Mouse (Mus musculus) limb, embryonic 14.5 days (tissue): ENCODE data around the gene Tead3. TPM values are rescaled to one million over a fixed set of nuclear protein-coding genes. Genes with fewer than 3 reads are reported as not detected.
A peak's percentile ranks its signal among the peaks of the same experiment; 100 is the strongest.

Source experiments
- ATAC-seq: fragments of 200-750 bp; cut with Nextera tagmentation; 2 replicates; pipeline ENCODE4 v1.8.0; 2017; ENCODE audit warnings: low read depth, moderate number of reproducible peaks, moderate TSS enrichment; ENCODE audit not compliant: low FRiP score
- DNase-seq: peaks from one replicate; pipeline ENCODE4 v3.0.0-alpha.2; 2015; ENCODE audit warnings: low spot score
- H3K27ac ChIP-seq: fragments of 300-500 bp; sonication (generic); replicated peaks from 2 replicates; pipeline ENCODE4 v1.5.1; 2014; ENCODE audit warnings: low read depth, mild to moderate bottlenecking, low read length, moderate library complexity, mixed read lengths
- H3K27me3 ChIP-seq: fragments of 300-500 bp; sonication (generic); 2 replicates; pipeline ENCODE4 v1.6.1; 2014; ENCODE audit warnings: low read length, mixed read lengths; ENCODE audit not compliant: control insufficient read depth, insufficient read depth
- H3K36me3 ChIP-seq: fragments of 300-500 bp; sonication (generic); 2 replicates; pipeline ENCODE4 v1.6.1; 2014; ENCODE audit warnings: mild to moderate bottlenecking, low read length, moderate library complexity, mixed read lengths; ENCODE audit not compliant: control insufficient read depth, insufficient read depth
- H3K4me1 ChIP-seq: fragments of 300-500 bp; sonication (generic); 2 replicates; pipeline ENCODE4 v1.6.1; 2014; ENCODE audit warnings: antibody characterized with exemption, low read length, mixed read lengths; ENCODE audit not compliant: control insufficient read depth, insufficient read depth
- H3K4me2 ChIP-seq: fragments of 300-500 bp; sonication (generic); replicated peaks from 2 replicates; pipeline ENCODE4 v1.6.1; 2014; ENCODE audit warnings: low read depth, mild to moderate bottlenecking, low read length, moderate library complexity; ENCODE audit not compliant: severe bottlenecking
- H3K4me3 ChIP-seq: fragments of 300-500 bp; sonication (generic); replicated peaks from 2 replicates; pipeline ENCODE4 v1.5.1; 2014; ENCODE audit warnings: low read length
- H3K9ac ChIP-seq: fragments of 300-500 bp; sonication (generic); 2 replicates; pipeline ENCODE4 v1.6.1; 2014; ENCODE audit warnings: mild to moderate bottlenecking, low read depth, low read length, moderate library complexity; ENCODE audit not compliant: severe bottlenecking
- H3K9me3 ChIP-seq: fragments of 300-500 bp; sonication (generic); 2 replicates; pipeline ENCODE4 v1.6.1; 2016; ENCODE audit warnings: low read length; ENCODE audit not compliant: control insufficient read depth
- POLR2A ChIP-seq: fragments of 200-500 bp; IDR thresholded peaks from 2 replicates; pipeline ENCODE4 v1.8.0; 2012; ENCODE audit warnings: inconsistent platforms, mild to moderate bottlenecking, moderate library complexity, borderline replicate concordance; ENCODE audit not compliant: insufficient read depth, insufficient read length; ENCODE audit errors: extremely low read depth
- WGBS: fragments of 180-500 bp; shearing (Covaris S2); extraction: QIAGEN DNeasy Blood & Tissue Kit; methylation state at CpG from one replicate; pipeline ENCODE4 v1.1.7; 2014; 5-methylcytosine and 5-hydroxymethylcytosine counted together
- polyA plus RNA-seq, 2 experiments: library from polyadenylated mRNA; depleted of rRNA in 1 of 2; stranded (reverse) in 1 of 2; unstranded in 1 of 2; fragments of >200 nt; fragmentation: Nextera tagmentation in 1 of 2; extraction: Ambion mirVana in 1 of 2; gene quantifications; 2 replicates each; pipeline versions ENCODE4 v1.2.1 to v1.2.3; 2012 to 2014

The Tead3 gene
- polyA plus RNA-seq, 2 experiments: 17.4 to 85.6 TPM

GRCm38 (mm10) chr17:28329503-28330231 lies 20.9 kb downstream of the Tead3 start:
- H3K4me3 ChIP-seq: peak overlapping the region; percentile 85
- H3K9ac ChIP-seq: peak overlapping the region; percentile 97
- peak overlapping the region; percentile 90 for H3K4me2 ChIP-seq
- H3K27ac ChIP-seq: peak overlapping the region; percentile 97
- DNase-seq (no peak), ATAC-seq (no peak)
- 0% methylated on average over 4 of the region's 4 CpGs for WGBS
- H3K4me1 ChIP-seq: peaks cover 26% of the 10 kb centered on the region
- TF ChIP-seq POLR2A: no peak
- peaks cover 58% of the 10 kb centered on the region for H3K36me3 ChIP-seq
- no peaks in the 10 kb centered on the region for H3K27me3 ChIP-seq
- H3K9me3 ChIP-seq: no peaks in the 10 kb centered on the region

DNA sequence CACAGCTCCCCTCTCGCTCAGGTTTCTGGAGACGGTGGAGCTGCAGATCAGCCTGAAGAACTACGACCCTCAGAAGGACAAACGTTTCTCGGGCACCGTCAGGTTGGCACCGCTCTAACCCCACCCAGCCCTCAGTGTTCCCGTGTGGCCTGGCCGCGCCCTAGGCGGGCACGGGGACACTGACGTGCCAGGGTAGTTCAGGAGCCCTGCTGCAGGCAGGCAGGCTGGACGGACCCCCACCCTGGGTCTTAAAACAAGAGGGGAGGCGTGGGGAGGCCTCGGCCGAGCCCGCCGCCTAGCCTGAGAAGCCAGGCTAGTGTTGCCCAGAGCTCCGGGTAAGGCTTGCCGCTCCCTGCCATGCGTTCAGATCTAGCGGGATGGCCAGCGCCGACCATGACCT lies 21.7 kb downstream of the Tead3 start:
- no peak for TF ChIP-seq POLR2A
- peaks cover 52% of the 10 kb centered on the region for H3K36me3 ChIP-seq
- H3K9ac ChIP-seq: peak overlapping the region; percentile 97
- H3K4me3 ChIP-seq: peak overlapping the region; percentile 85
- peaks cover 26% of the 10 kb centered on the region for H3K4me1 ChIP-seq
- DNase-seq: no peak
- peak overlapping the region; percentile 90 for H3K4me2 ChIP-seq
- no peak for ATAC-seq
- no peaks in the 10 kb centered on the region; the same call in 1 of the 2 replicates for H3K9me3 ChIP-seq
- H3K27me3 ChIP-seq: no peaks in the 10 kb centered on the region
- peak overlapping the region; percentile 97 for H3K27ac ChIP-seq
- 2% methylated on average over 25 of the region's 25 CpGs for WGBS

GRCm38 (mm10) chr17:28328366-28328928 lies 22.2 kb downstream of the Tead3 start, which contains the start of gene Rpl10a:
Gene Rpl10a (plus strand): TSS chr17:28328471.
- Histone ChIP-seq H3K4me3 (peak within 1 kb of the TSS; percentile 85), H3K27ac (peak within 1 kb of the TSS; percentile 97), H3K9me3 (no peaks in the 10 kb centered on the region; the same call in 1 of the 2 replicates), H3K36me3 (peaks cover 51% of the 10 kb centered on the region), H3K27me3 (no peaks in the 10 kb centered on the region), H3K4me1 (peaks cover 22% of the 10 kb centered on the region), H3K9ac (peak within 1 kb of the TSS; percentile 97), H3K4me2 (peak within 1 kb of the TSS; percentile 90)
- DNase-seq (peak; percentile 97), ATAC-seq (peak; percentile 88)
- peak; percentile 97 for TF ChIP-seq POLR2A
- WGBS: under 1% methylated on average over 53 of the region's 67 CpGs

DNA sequence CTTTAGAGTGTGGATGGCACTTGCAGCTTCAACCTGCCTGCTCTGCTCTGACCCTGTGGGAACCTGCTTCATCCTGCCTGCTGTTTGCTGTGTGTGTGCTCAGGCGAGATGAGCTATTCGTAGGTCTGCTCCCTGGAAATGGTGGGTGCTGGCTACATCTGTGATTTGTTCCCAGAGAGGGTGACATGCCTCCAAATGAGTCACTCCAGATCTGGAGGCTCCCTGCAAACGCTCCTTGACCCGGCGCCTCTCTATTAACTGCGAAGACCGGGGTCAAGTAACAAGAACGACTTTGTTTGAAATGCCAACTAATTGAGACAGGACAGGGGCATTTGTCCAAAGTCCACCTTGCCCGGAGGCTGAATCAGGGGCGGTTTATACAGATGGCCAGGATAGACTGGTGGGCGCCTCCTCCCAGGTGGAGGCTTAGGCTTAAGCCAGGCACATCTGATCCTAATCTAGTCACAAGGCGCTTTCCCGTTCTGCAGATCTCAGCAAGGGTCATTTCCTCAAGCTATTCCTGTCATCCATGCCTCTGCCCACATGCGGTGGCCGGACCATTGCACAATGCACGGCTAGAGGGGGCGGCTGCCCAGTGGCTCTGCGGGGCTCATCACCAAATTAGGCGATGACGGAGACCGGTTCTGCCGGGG lies 22.8 kb downstream of the Tead3 start:
- DNase-seq (no peak), ATAC-seq (peak; percentile 34; the same call in 1 of the 2 replicates)
- 3% methylated on average over 22 of the region's 22 CpGs for WGBS
- peak overlapping the region; percentile 97 for H3K27ac ChIP-seq
- no peaks in the 10 kb centered on the region; the same call in 1 of the 2 replicates for H3K9me3 ChIP-seq
- H3K9ac ChIP-seq: peak overlapping the region; percentile 97
- H3K27me3 ChIP-seq: no peaks in the 10 kb centered on the region
- no peak for TF ChIP-seq POLR2A
- H3K4me3 ChIP-seq: peak overlapping the region; percentile 85
- peaks cover 44% of the 10 kb centered on the region for H3K36me3 ChIP-seq
- peak overlapping the region; percentile 90 for H3K4me2 ChIP-seq
- peaks cover 16% of the 10 kb centered on the region for H3K4me1 ChIP-seq

DNA sequence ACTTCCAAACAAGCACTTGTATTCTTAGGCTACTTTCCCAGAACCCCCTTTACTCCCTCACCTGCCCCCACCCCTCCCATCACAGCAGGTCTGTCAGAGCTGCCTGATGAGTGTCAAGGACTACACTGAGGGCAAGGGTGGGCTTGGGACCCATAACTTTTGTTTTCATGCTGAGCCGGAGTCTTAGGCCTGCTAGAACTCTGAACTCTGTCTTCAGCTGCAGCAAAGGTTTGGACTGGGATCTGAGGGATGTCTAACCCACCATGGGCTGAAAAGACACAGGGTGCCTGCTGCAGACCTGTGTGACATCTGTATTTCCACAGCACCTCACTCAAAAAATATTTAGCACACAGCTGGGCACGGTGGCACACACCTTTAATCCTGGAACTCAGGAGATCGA lies 23.7 kb downstream of the Tead3 start:
- H3K27me3 ChIP-seq: no peaks in the 10 kb centered on the region
- H3K4me1 ChIP-seq: peaks cover 16% of the 10 kb centered on the region
- no peak overlapping the region for H3K4me3 ChIP-seq
- H3K4me2 ChIP-seq: no peak overlapping the region
- WGBS: 70% methylated on average over 3 of the region's 3 CpGs
- no peak for TF ChIP-seq POLR2A
- H3K27ac ChIP-seq: no peak overlapping the region
- peaks cover 44% of the 10 kb centered on the region for H3K36me3 ChIP-seq
- H3K9ac ChIP-seq: 0 out of 2 replicates have a peak overlapping the region, but pooled peaks have one; percentile 97
- ATAC-seq (no peak), DNase-seq (no peak)
- no peaks in the 10 kb centered on the region; the same call in 1 of the 2 replicates for H3K9me3 ChIP-seq
